Mouse (Mus musculus) cerebellum, adult (tissue): ENCODE measurements at regions not wholly inside any gene's neighbourhood (a gene's known extent, or its start where the extent isn't known, plus 50 kb on each side); places are given as distances from the start of the nearest gene placed in this dataset.

Experiments used
- ATAC-seq: cut with Nextera tagmentation; 2 replicates; pipeline ENCODE4 v1.9.2; 2017; ENCODE audit warnings: mild to moderate bottlenecking, moderate library complexity, mixed read lengths; ENCODE audit not compliant: insufficient number of reproducible peaks, low FRiP score, low TSS enrichment

DNA sequence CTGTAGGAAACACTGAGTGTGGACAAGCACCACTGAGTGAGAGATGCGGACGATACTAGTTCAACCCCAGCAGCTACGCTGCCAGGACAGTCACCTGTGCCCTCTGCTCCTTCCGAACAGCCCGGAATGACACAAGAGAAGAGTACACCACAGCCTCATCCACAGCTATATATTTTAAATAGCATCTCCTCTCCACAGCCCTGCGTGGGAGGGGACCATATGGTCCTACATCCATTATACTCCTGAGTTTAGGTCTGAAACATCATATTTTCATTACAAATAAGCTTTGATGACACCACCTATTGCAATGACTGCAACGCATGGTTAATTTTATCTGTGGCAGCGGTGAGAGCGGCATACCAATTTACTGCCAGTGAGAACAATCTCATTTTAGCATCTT, 215.6 kb upstream of the Ppargc1a start:
- no peak for ATAC-seq

DNA sequence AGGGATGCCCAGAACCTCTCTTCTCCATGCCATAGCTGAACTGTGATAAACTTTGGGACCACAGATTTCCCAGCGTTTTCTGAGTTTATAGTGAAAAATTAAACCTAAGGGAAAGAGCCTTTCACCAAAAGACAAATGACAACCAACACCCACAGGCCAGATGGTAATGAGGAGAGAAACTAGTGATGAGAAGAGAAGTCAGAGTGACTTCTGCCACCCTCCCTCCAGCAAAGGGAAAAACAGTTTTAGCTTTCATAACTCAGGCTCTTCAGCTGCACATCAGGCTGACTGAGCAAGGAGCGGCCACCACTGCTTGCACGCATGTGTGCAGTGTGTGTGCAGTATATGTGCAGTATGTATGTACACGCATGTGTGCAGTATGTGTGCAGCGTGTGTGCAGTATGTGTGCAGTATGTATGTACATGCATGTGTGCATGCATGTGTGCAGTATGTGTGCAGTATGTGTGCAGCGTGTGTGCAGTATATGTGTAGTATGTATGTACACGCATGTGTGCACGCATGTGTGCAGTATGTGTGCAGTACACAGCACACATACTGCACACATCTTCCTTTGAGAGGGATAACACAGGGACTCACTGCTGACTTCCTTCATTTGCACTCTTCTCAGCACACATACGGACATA, 208.1 kb upstream of the Ppargc1a start:
- no peak for ATAC-seq

DNA sequence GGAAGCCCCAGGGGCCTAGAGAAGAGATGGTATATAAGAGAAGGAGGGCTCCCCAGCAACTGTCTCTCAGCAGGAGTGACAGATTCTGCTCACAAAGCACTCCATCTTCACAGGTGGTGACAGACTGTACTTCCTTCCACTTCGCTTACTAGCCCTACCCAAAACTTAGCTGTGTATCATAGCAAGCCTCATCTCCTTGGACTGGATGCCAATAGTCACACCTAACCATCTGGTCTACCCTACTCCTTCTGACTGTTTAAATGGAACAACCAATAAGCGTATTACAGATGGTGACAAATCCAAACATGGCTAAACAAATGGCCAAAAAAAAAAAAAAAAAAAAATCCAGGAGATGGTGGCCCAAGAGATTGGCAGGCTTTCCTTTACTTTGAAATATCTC, 204.1 kb upstream of the Ppargc1a start:
- ATAC-seq: peak; percentile 49

DNA sequence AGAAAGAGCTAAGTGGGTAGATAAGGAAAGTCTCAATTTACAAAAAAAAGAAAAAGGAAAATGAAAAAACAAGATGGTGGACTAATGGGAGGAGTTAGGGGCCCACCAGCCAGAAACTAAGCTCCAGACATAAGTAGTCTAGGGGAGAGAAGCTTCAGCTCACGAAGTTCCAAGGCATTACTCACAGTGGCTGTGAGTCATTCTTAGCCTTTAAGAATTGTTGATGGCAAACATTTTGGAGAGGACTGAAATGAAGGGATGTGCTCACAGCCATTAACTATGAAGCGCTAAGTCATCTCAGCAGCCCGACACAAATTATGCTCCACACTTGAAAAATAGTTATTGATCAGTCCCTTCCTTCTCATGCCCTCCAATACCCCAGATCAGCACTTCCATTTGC, 198.6 kb upstream of the Ppargc1a start:
- no peak for ATAC-seq

DNA sequence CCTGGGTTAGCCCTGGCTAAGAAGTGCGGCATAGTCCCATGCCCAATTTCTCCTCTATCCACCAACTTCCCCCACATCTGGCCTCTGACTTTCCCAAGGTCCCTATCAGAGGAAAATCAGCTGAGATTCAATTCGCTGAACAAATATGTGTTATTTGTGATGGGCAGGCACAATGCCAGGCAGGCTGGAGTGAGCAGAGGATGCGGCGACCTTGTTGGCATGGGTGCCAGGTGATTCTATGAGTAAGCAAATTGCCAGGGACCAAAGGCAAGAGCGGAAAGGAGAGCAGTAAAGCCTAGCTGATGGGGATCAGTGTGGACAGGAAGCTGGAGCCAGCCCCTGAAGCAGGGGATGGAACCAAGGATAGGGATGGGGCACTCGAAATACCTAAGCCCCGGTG, 196.9 kb upstream of the Ppargc1a start:
- 0 out of 2 replicates have a peak, but pooled peaks have one; percentile 45 for ATAC-seq

DNA sequence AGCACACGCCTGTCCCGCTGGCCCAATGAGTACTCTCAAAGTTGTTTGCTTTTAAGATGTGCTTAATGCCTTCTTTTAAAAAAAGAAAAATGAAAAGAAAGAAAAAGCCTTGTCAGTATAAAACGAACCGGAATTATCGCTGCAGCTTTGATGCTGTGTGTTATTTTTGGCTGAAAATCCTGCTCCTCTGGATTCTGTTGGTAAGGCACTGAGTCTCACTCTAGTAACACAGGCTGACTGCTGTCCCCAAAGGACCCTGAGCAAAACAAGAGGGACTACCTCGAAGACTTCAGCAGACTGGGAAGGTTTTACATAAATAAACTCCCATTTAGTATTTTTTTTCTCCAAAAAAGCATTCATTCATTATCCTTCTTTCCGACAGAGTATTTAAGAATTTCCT, 196.1 kb upstream of the Ppargc1a start:
- ATAC-seq: no peak

DNA sequence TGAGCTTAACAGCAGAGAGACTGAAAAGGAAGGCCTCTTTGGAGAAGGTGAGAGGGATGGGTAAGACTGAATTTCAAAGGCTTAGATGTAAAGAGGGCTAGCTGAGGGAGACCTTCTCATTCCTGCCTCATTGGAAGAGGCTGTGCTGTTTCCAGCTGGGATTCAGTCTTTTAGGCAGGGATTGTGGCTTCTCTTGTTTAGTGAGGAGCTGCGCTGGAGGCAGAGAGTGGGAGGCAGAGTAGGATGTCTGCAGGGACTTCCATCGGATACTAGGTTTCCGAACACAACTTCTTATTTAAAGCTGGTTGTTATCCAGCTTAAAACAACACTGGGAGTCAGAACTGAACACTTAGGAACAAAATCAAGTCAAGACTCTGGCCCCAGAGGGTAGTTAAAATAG, 194.8 kb upstream of the Ppargc1a start:
- no peak for ATAC-seq

DNA sequence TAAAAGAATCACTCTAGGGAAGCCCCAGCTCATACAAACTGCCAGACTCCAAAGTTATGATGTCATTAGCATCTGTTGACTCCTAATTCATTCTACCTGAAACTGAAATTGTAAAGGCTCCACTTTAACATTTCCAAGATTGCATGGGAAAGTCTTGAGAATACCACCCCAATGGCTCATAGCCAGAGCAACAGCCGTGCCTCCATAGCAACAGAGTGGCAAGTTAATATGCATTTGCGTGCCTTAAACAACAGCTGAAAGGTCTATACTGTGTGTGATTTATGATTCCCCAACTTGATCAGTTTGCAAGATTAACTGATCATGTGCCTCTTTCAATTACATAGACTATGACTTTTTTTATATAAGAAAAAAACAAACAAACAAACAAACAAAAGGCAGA, 190.8 kb upstream of the Ppargc1a start:
- no peak for ATAC-seq

DNA sequence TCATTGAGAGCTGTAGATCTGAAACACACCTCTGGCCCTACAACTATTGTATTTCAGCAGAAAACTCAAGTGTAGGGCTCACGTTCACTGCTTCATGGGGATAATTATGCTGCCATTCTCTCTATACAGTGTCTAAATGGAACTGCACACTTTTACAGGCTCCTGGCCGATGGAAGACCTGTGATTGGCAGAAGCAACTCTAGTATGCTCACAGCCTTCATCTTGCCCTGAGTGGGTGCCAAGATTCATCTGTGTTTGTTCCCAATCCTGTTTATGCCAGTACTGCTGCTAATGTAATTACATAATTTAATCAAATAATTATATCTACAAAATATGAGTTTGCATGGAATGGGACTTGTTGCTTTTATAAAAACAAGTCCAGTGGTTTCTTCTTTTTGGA, 190.3 kb upstream of the Ppargc1a start:
- ATAC-seq: no peak

DNA sequence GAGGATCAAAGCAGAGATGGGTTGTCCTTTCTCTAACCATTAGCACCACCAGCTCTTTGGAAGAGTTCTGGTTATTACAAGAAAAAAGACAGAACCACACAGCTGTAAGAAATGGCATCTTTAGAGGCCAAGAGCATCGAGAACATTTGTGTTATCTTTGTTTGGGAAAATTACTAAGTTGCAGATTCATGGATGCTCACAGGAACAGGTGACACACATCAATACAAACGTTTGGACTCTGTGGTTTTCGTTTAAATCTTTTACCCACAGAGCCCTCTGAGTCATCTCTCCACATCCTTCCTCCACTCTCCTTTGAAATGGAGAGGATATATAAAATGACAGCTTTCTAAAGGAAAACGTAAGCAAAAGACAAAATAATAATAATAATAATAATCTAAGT, 184.5 kb upstream of the Ppargc1a start:
- ATAC-seq: no peak

DNA sequence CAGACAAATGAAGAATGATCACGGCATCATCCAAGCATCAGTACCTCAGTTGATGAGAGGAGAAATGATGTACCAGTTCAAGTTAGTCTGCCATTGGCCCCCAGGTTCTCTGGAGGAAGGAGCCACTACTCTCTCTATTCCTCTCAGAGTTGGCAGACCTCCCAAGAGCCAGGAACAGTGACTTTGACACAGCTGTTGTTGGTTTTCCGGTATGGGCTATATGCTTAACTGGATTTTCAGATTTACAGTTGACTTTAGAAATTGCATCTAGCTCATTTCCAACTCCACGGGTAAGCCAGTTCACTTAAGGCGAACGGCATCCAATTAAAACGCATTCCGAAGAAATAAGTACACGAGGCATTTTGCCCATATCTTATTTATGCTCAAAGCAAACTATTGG, 182.9 kb upstream of the Ppargc1a start:
- no peak for ATAC-seq

DNA sequence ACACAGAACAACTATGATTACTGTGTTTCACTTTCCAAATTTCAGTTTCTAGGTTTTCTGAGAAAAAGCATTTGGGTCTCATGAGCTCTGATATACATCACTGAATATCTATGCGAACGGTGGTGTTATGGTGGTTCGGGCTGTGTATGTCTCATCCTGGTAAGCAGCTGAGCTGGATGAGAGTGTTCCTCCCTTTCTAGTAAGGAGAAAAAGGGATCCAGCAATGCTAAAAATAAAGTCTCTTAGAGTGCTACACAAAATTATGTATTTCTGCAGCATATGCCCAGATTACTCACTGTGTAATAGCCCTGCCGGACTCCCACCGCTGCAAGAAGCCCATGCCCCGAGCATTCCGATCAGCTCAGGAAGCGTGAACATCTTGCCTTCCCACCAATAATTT, 173.4 kb upstream of the Ppargc1a start:
- ATAC-seq: no peak

DNA sequence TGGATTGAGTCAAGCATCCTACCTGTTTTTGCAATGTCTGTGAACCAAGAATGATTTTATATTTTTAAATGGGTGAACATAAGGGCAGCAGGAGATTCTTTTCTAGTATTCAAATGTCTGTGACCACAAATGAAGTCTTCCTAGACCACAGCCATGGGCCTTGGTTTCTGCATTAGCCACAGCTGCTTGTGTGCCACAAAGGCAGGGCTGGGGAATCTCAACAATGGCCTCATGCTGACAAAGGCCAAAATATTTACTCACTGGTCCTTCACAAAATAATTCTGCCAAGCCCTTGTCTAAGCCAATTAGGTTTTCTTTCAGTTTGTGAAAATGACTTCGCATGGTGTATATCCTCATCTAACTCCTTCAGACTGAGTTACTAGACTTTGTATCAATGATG, 162.7 kb upstream of the Ppargc1a start:
- no peak for ATAC-seq

DNA sequence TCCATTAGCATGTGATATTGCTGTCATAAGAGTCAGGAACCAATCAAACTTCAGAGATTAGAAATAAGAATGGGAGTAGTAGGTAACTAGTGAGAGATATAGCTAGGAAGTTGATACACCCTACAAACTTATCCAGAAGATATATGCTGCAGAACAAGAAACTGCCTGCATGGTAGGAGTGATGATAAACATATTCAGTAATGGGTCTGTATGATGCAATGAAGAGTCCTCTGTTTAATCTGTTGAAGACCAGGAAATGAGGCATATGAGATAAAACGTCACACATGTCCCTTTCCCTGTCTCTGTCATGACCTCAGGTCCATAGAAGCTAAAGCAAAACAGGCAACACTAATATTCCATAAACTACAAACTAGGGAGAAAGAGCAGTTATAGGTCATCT, 162.2 kb upstream of the Ppargc1a start:
- ATAC-seq: no peak

DNA sequence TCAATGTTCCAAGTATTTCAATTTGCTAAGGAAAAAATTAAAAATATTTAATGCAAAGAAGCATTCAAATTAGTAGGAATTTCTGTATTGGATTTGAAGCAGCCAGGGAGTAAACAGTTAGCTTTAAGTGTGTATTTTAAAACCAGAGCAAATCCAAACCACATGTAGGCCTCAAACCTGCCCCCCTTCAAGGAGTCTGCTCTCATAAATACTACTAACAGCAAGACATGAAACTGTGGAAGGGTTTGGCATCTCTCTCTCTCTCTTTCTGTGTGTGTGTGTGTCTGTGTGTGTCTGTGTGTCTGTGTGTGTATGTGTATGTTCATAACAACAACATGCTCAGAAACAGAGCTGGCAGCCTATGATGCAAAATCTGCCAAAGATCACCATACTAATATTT, 159.2 kb upstream of the Ppargc1a start:
- no peak for ATAC-seq

DNA sequence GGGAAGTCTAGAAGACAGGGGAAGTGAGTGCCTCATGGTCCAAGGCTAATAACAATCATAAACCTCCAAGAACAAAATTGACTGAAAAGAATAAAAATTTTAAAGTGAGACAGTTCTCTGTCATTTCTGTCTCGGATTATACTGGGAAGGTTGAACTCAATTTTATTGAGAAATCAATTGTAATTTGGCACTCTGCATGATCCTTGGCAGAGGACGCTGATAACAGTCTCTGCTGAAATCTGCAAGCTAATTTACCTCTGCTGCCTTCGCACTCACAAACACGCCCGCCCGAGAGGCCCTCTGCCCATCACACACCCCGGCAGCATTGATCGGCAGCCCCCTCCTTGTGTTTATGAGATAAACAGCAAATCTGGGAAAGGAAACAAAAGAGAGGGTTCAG, 151.4 kb upstream of the Ppargc1a start:
- no peak for ATAC-seq

DNA sequence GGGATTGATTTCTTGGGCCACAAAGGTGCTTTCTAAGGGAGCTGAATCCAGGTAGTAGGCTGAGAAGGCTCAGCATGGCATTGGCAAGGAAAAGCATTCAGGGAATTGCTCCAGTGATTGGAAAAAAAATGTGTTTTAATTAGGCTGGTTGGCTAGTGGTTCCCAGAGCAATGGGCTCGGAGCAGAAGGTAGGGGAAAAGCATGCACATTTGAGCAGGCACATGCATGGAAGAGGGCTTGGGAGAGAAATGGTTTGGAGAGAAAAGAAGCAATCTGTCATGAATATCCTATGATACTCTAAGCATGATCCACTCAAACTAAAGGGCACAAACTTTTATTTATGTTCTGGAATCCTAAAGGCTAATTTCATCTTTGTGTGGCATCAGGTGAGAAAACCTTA, 150.9 kb upstream of the Ppargc1a start:
- no peak for ATAC-seq

DNA sequence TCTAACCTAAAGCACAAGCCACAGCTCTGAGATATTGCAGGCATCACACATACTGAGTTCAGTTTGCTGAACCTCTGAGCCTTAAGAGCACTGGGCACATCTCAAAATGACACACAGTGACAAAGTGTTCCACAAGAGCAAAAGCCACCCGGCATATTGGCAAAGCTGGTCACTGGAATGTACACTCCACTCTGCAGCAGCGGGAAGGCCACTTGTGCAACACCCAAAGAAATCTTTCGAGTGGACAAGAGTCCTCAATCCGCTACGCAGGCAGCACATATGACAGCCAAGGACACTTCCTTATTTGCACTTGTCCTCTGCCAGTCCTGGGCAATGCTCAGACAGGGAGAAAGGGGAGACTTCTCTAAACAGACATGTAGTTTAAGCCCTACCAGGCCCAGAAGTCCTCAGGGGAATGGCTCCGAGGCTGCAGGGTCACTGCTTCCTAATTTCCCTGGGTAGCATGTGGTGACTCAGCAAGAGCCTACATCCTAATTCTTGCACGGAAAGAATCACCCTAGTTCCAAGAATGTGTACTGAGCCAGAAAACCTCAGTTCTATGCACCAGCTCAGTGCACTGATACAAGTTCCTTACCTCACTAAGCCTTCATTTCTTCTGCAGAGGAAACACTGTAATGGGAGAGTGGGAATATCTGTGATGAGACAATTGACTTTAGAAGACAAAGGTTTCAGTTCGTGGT, 144.5 kb upstream of the Ppargc1a start:
- peak; percentile 37; the same call in 1 of the 2 replicates for ATAC-seq

DNA sequence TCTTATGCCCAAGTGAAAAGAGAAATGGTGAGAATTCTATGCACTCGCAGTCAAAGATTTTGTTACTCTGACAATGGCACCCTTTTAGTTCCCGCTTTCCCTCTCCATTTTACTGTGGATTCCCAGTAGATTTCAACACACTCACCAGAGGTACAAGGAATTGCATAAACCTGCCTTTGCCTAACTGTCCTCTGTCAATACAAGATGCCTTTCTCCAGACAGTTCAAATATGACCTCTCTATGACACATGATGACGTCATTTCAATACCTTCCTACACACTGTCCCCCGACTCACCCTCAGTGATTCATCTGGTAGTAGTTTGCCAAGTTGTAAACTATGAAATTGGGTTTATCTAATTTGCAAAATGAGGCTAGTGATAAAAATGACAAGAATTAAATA, 143.1 kb upstream of the Ppargc1a start:
- ATAC-seq: no peak

DNA sequence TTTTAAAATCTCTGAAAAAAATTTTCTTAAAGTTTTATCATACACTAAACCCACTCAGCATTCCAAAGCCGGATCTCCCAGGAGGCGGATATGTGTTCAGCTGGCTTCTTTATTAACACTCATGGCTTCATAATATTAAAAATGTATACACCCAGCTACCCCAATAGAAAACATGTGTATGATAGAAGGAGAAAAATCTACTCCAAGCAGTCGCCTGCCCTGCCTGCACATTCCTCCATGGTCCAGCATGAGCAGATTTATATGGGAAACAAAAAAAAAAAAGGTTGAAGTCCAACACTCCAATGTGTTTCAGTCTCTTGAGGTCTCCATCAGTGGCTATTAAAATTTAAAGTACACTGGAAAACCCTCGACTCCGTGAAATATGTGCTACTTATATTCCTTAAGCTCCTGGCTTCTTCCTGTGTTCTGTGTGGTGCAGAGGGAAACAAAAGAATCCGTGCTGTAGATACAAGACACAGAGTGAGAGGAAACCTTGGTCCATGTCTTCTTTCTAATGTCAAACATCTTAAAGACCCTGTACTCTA, 142.0 kb upstream of the Ppargc1a start:
- ATAC-seq: no peak

DNA sequence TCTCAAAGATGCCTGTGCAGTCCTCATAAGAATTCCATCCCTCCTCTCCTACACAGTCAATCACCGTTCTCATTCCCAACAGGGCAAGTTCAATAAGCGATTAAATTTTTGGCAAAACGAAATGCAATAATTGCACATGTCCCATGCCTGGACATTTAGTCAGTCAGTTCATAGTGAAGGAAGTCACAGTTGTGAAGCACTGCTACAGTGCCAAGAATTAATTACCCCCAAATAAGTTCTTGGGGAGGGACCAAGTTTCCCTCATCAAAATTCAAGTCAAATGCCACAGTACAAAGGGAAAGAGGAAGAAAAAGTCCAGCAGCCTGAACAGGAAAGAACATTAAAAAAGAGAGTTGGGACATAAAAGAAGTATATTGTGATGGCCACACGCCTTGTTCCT, 112.4 kb upstream of the Ppargc1a start:
- no peak for ATAC-seq

DNA sequence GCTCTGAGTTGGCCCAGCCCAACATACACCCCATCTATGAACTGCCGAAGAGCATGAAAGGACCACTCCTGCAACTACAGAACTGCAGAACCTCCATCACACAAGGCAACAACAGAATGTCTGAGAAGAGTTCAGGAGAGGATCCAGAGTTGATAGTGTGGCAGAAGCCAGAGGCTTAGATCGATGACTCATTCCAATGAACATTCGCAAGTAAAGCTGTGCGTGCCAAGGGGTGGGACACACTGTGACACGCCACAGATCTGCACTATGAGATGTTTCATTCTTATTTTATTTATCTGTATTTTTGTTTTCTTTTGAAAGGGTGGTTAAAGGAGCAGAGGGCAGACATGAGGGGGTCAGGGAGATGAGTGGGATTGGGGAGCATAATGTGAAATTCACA, 103.7 kb upstream of the Ppargc1a start:
- no peak for ATAC-seq
